8 mouse cellular contexts compared by ENCODE assay signal in the genomic region with DNA sequence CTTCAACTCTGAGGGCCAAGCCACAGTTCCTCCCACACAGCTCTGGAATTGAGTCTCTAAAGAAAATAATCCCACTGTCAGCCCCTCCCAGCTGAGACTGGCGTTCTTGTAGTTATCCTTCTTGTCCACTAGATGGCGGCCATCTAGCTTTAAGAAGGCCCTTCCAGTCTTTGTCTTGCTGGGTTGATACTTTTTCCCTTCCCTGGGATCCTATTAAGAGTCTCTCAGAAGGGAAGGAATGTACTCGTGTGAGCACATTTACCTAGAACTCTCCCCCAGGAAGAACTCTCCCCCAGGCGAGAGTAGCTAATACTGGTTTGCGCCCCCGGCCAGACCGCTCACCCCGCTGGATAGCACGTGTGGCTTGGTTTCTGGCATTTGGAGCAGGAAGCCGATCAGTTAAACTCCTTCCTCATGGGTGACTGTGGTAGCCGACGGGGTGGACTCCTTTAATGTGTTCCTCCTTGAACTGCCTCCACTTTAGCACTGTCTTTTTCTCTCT. TPM values are rescaled to one million over a fixed set of nuclear protein-coding genes. Genes with fewer than 3 reads are reported as not detected.
DNase-seq lines count a peak whose midpoint lies in the region; ATAC-seq lines count a peak whose summit lies in the region.

No protein-coding gene starts in this region.

- peak; percentile 58 for DNase-seq in kidney, adult 9 months
- no peak for DNase-seq in kidney, postnatal 14 days
- peak; percentile 93 for DNase-seq in R1 (ENCODE audit: low read depth, low spot score)
- DNase-seq in adrenal gland, adult 8-10 months = no peak

- peak; percentile 63 for ATAC-seq in embryonic facial prominence, embryonic 15.5 days (ENCODE audit: insufficient number of reproducible peaks, low FRiP score, low TSS enrichment, low read depth)
- peak; percentile 44 for ATAC-seq in hindbrain, embryonic 12.5 days (ENCODE audit: low FRiP score)
- peak; percentile 57 for ATAC-seq in liver, embryonic 16.5 days (ENCODE audit: low read depth)
- ATAC-seq in neural tube, embryonic 12.5 days (ENCODE audit: low FRiP score, low read depth) = peak; percentile 68

- peaks cover 52% of the 10 kb centered on the region for H3K36me3 ChIP-seq in embryonic facial prominence, embryonic 15.5 days
- H3K36me3 ChIP-seq in hindbrain, embryonic 12.5 days = peaks cover 37% of the 10 kb centered on the region
- H3K36me3 ChIP-seq in liver, embryonic 16.5 days (ENCODE audit: control insufficient read depth, insufficient read depth) = no peaks in the 10 kb centered on the region
- peaks cover 42% of the 10 kb centered on the region for H3K36me3 ChIP-seq in neural tube, embryonic 12.5 days

- H3K27me3 ChIP-seq in embryonic facial prominence, embryonic 15.5 days = no peaks in the 10 kb centered on the region
- H3K27me3 ChIP-seq in hindbrain, embryonic 12.5 days = no peaks in the 10 kb centered on the region
- 0 out of 2 replicates have a peak, but pooled peaks cover 2% of the 10 kb centered on the region for H3K27me3 ChIP-seq in liver, embryonic 16.5 days (ENCODE audit: control insufficient read depth, insufficient read depth, low read depth, low read length)
- no peaks in the 10 kb centered on the region for H3K27me3 ChIP-seq in neural tube, embryonic 12.5 days (replicated peaks)

- H3K27ac ChIP-seq in embryonic facial prominence, embryonic 15.5 days (replicated peaks) = peak overlapping the region; percentile 71
- H3K27ac ChIP-seq in hindbrain, embryonic 12.5 days = peak overlapping the region; percentile 73; the same call in 1 of the 2 replicates
- H3K27ac ChIP-seq in liver, embryonic 16.5 days (ENCODE audit: low read length) = 0 out of 2 replicates have a peak overlapping the region, but pooled peaks have one; percentile 4
- no peak overlapping the region for H3K27ac ChIP-seq in neural tube, embryonic 12.5 days

- 32% methylated on average over 12 of the region's 12 CpGs for WGBS in embryonic facial prominence, embryonic 15.5 days
- 46% methylated on average over 12 of the region's 12 CpGs for WGBS in hindbrain, embryonic 12.5 days
- 13% methylated on average over 12 of the region's 12 CpGs for WGBS in liver, embryonic 16.5 days (ENCODE audit: insufficient replicate concordance)
- 57% methylated on average over 12 of the region's 12 CpGs for WGBS in neural tube, embryonic 12.5 days

- H3K9ac ChIP-seq in embryonic facial prominence, embryonic 15.5 days = no peak overlapping the region
- H3K9ac ChIP-seq in hindbrain, embryonic 12.5 days = peak overlapping the region; percentile 18; the same call in 1 of the 2 replicates
- H3K9ac ChIP-seq in liver, embryonic 16.5 days (ENCODE audit: low read depth, low read length) = peak overlapping the region; percentile 46
- H3K9ac ChIP-seq in neural tube, embryonic 12.5 days = no peak overlapping the region

- 0 out of 2 replicates have a peak overlapping the region, but pooled peaks have one; percentile 12 for H3K4me2 ChIP-seq in embryonic facial prominence, embryonic 15.5 days (replicated peaks)
- H3K4me2 ChIP-seq in hindbrain, embryonic 12.5 days (replicated peaks) = peak overlapping the region; percentile 13; the same call in 1 of the 2 replicates
- H3K4me2 ChIP-seq in liver, embryonic 16.5 days (ENCODE audit: low read depth, low read length) = peak overlapping the region; percentile 45
- H3K4me2 ChIP-seq in neural tube, embryonic 12.5 days (replicated peaks) = 0 out of 2 replicates have a peak overlapping the region, but pooled peaks have one; percentile 8

- peaks cover 16% of the 10 kb centered on the region for H3K4me1 ChIP-seq in embryonic facial prominence, embryonic 15.5 days
- H3K4me1 ChIP-seq in hindbrain, embryonic 12.5 days = peaks cover 6% of the 10 kb centered on the region; the same call in 1 of the 2 replicates
- peaks cover 11% of the 10 kb centered on the region for H3K4me1 ChIP-seq in liver, embryonic 16.5 days (ENCODE audit: control insufficient read depth, low read depth, low read length)
- H3K4me1 ChIP-seq in neural tube, embryonic 12.5 days = 0 out of 2 replicates have a peak, but pooled peaks cover 3% of the 10 kb centered on the region

- no peaks in the 10 kb centered on the region for H3K9me3 ChIP-seq in embryonic facial prominence, embryonic 15.5 days (replicated peaks)
- no peaks in the 10 kb centered on the region for H3K9me3 ChIP-seq in hindbrain, embryonic 12.5 days (replicated peaks)
- no peaks in the 10 kb centered on the region for H3K9me3 ChIP-seq in liver, embryonic 16.5 days (replicated peaks; ENCODE audit: control insufficient read depth, low read length)
- no peaks in the 10 kb centered on the region for H3K9me3 ChIP-seq in neural tube, embryonic 12.5 days

- H3K4me3 ChIP-seq in embryonic facial prominence, embryonic 15.5 days (replicated peaks) = no peak overlapping the region
- no peak overlapping the region for H3K4me3 ChIP-seq in hindbrain, embryonic 12.5 days
- H3K4me3 ChIP-seq in liver, embryonic 16.5 days (ENCODE audit: low read depth, low read length) = peak overlapping the region; percentile 35
- H3K4me3 ChIP-seq in neural tube, embryonic 12.5 days = no peak overlapping the region

RNA-seq across cellular contexts. Expression of gene P3h1, which starts 6.5 kb away (rescaled TPM):
- polyA plus RNA-seq in embryonic facial prominence, embryonic 15.5 days (2015; fragmentation: Nextera tagmentation; extraction: Ambion mirVana) = 80.0 and 82.7 TPM in 2 replicates
- 23.0 and 24.5 TPM in 2 replicates for polyA plus RNA-seq in hindbrain, embryonic 12.5 days (2016; fragmentation: Nextera tagmentation; extraction: Ambion mirVana)
- 6.7 and 9.0 TPM in 2 replicates for polyA plus RNA-seq in liver, embryonic 16.5 days (2015; fragmentation: Nextera tagmentation; extraction: Ambion mirVana)
- polyA plus RNA-seq in neural tube, embryonic 12.5 days (2016; fragmentation: Nextera tagmentation; extraction: Ambion mirVana) = 14.8 and 15.0 TPM in 2 replicates
- 10 to 100 TPM; 26.1 to 35.2 (median 28.6) TPM for total RNA-seq in adrenal gland, adult 8-10 months (2022)

RNA-seq across cellular contexts. Expression of gene AU022252, which starts 6.7 kb away (rescaled TPM):
- 32.0 and 35.5 TPM in 2 replicates for polyA plus RNA-seq in embryonic facial prominence, embryonic 15.5 days (2015; fragmentation: Nextera tagmentation; extraction: Ambion mirVana)
- polyA plus RNA-seq in hindbrain, embryonic 12.5 days (2016; fragmentation: Nextera tagmentation; extraction: Ambion mirVana) = 36.3 and 38.7 TPM in 2 replicates
- 10.0 and 11.6 TPM in 2 replicates for polyA plus RNA-seq in liver, embryonic 16.5 days (2015; fragmentation: Nextera tagmentation; extraction: Ambion mirVana)
- 39.8 and 40.9 TPM in 2 replicates for polyA plus RNA-seq in neural tube, embryonic 12.5 days (2016; fragmentation: Nextera tagmentation; extraction: Ambion mirVana)
- 10 to 100 TPM; 19.4 to 42.9 (median 27.2) TPM for total RNA-seq in adrenal gland, adult 8-10 months (2022)

RNA-seq across cellular contexts. Expression of gene Cldn19, which starts 16.0 kb away (rescaled TPM):
- 0.05 and 0.20 TPM in 2 replicates for polyA plus RNA-seq in embryonic facial prominence, embryonic 15.5 days (2015; fragmentation: Nextera tagmentation; extraction: Ambion mirVana)
- 0.43 and 0.63 TPM in 2 replicates for polyA plus RNA-seq in hindbrain, embryonic 12.5 days (2016; fragmentation: Nextera tagmentation; extraction: Ambion mirVana)
- not detected in 2 replicates for polyA plus RNA-seq in liver, embryonic 16.5 days (2015; fragmentation: Nextera tagmentation; extraction: Ambion mirVana)
- polyA plus RNA-seq in neural tube, embryonic 12.5 days (2016; fragmentation: Nextera tagmentation; extraction: Ambion mirVana) = 0.08 and 0.22 TPM in 2 replicates
- total RNA-seq in adrenal gland, adult 8-10 months (2022) = under 1 TPM in 3 of 4 experiments, not detected in 1; 0.06 to 0.40 (median 0.28) TPM

RNA-seq across cellular contexts. Expression of gene Tmem269, which starts 21.2 kb away (rescaled TPM):
- polyA plus RNA-seq in embryonic facial prominence, embryonic 15.5 days (2015; fragmentation: Nextera tagmentation; extraction: Ambion mirVana) = 0.12 and 0.13 TPM in 2 replicates
- 0.28 TPM in 1 of 2 replicates, not detected in the other for polyA plus RNA-seq in hindbrain, embryonic 12.5 days (2016; fragmentation: Nextera tagmentation; extraction: Ambion mirVana)
- polyA plus RNA-seq in liver, embryonic 16.5 days (2015; fragmentation: Nextera tagmentation; extraction: Ambion mirVana) = not detected in 2 replicates
- polyA plus RNA-seq in neural tube, embryonic 12.5 days (2016; fragmentation: Nextera tagmentation; extraction: Ambion mirVana) = 0.26 and 0.28 TPM in 2 replicates
- under 1 TPM in 2 of 4 experiments, not detected in 2; 0.30 to 0.62 TPM for total RNA-seq in adrenal gland, adult 8-10 months (2022)

RNA-seq across cellular contexts. Expression of gene Svbp, which starts 44.1 kb away (rescaled TPM):
- polyA plus RNA-seq in embryonic facial prominence, embryonic 15.5 days (2015; fragmentation: Nextera tagmentation; extraction: Ambion mirVana) = 213 and 230 TPM in 2 replicates
- 193 and 195 TPM in 2 replicates for polyA plus RNA-seq in hindbrain, embryonic 12.5 days (2016; fragmentation: Nextera tagmentation; extraction: Ambion mirVana)
- 69.6 and 79.2 TPM in 2 replicates for polyA plus RNA-seq in liver, embryonic 16.5 days (2015; fragmentation: Nextera tagmentation; extraction: Ambion mirVana)
- 185 and 200 TPM in 2 replicates for polyA plus RNA-seq in neural tube, embryonic 12.5 days (2016; fragmentation: Nextera tagmentation; extraction: Ambion mirVana)
- total RNA-seq in adrenal gland, adult 8-10 months (2022) = 10 to 100 TPM; 15.8 to 25.3 (median 17.1) TPM

Comparison
In these comparisons a context has a peak if more than half of its experiments do, and no peak if none do; other contexts are left out.
1. DNase-seq: peak in kidney, adult 9 months (single experiment) and R1 (single experiment); none in kidney, postnatal 14 days (single experiment) and adrenal gland, adult 8-10 months (single experiment).
2. H3K9ac ChIP-seq: peak in hindbrain, embryonic 12.5 days (single experiment) and liver, embryonic 16.5 days (single experiment); none in embryonic facial prominence, embryonic 15.5 days (single experiment) and neural tube, embryonic 12.5 days (single experiment).
3. Peak in every context shown above with its lines, with median percentiles within 50 percentile points of each other: ATAC-seq and H3K4me2 ChIP-seq.